Mouse (Mus musculus) myocyte (in vitro differentiated cells): ENCODE results near the gene Cdc42se2.

Experiments used
- CEBPB ChIP-seq: IDR thresholded peaks from 2 replicates; pipeline ENCODE4 v1.6.1; 2011; ENCODE audit warnings: mild to moderate bottlenecking, moderate library complexity; ENCODE audit not compliant: poor library complexity, insufficient read depth, severe bottlenecking
- MYOD1 ChIP-seq, 3 experiments: IDR thresholded peaks; one replicate each; pipeline ENCODE4 v1.6.1; 2011; ENCODE audit warnings: control low read depth in 2 of 3, low read depth in 2 of 3, mild to moderate bottlenecking in 2 of 3, moderate library complexity in 1 of 3; ENCODE audit not compliant: insufficient read length in 2 of 3, control insufficient read depth in 1 of 3
- MYOG ChIP-seq, 3 experiments: IDR thresholded peaks; one replicate each; pipeline ENCODE4 v1.6.1; 2011; ENCODE audit warnings: control low read depth in 2 of 3, low read depth in 2 of 3, mild to moderate bottlenecking in 2 of 3; ENCODE audit not compliant: insufficient read length in 2 of 3, control insufficient read depth in 1 of 3, insufficient read depth in 1 of 3
- POLR2A ChIP-seq: IDR thresholded peaks from one replicate; pipeline ENCODE4 v1.6.1; 2011; ENCODE audit warnings: low read depth, mild to moderate bottlenecking, control low read depth, moderate library complexity; ENCODE audit not compliant: insufficient read length

- TF ChIP-seq MYOG (IDR thresholded peaks at IDR 0.05; ENCODE audit: control insufficient read depth in 1 of 3, insufficient read depth in 1 of 3, insufficient read length in 2 of 3, low read depth in 2 of 3) (no peak), CEBPB (no peak), POLR2A (no peak), MYOD1 (IDR thresholded peaks at IDR 0.05; ENCODE audit: control insufficient read depth in 1 of 3, insufficient read length in 2 of 3, low read depth in 2 of 3) (no peak)
Observed at GRCm38 (mm10) chr11:54771549-54771948, 15.9 kb downstream of the Cdc42se2 start.
